Mouse (Mus musculus) liver (tissue): ENCODE measurements at regions not wholly inside any gene's neighbourhood (a gene's known extent, or its start where the extent isn't known, plus 50 kb on each side); places are given as distances from the start of the nearest gene placed in this dataset.

Experiments
- DNase-seq: peaks from one replicate; pipeline ENCODE4 v3.0.0-alpha.2; 2020; ENCODE audit warnings: mixed read lengths

DNA sequence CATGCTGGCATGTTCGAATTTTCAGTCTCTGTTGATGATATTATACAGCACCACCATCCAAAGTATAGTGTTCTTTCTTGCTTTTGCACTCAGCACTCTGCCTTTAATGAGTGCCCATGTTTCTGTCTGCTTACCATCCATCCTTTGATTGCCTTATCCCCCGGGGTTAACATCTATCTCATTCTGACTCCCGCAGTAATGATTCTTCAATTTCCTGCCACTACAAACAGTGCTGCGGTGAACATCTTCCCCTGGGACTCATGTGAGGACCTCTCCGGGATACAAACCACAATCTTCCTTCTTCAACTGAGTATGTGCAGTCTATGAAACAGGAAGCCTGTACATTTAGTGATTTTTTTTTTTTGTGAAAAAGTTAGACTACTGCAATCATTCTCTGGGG, 131.8 kb upstream of the Tmpo start:
- DNase-seq = no peak

DNA sequence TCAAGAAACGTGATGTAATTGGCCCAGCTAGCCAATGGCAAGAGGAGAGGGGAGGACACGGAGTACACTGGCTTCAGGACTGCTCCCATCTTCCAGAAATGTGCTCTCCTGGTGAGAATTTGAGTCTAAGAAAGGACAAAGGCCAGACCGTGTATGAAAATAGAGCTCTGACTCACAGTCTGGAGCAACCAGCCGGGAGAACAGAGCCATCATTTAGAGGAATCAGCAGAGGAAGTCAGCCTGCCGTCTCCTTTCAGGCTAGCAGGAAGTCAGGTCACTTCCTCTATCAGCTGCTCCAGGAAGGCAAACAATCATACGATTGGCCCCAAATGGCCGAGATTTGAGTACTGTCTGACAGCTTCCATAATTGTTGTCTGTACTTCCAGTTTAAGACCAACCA, 119.0 kb upstream of the Tmpo start:
- DNase-seq = no peak

DNA sequence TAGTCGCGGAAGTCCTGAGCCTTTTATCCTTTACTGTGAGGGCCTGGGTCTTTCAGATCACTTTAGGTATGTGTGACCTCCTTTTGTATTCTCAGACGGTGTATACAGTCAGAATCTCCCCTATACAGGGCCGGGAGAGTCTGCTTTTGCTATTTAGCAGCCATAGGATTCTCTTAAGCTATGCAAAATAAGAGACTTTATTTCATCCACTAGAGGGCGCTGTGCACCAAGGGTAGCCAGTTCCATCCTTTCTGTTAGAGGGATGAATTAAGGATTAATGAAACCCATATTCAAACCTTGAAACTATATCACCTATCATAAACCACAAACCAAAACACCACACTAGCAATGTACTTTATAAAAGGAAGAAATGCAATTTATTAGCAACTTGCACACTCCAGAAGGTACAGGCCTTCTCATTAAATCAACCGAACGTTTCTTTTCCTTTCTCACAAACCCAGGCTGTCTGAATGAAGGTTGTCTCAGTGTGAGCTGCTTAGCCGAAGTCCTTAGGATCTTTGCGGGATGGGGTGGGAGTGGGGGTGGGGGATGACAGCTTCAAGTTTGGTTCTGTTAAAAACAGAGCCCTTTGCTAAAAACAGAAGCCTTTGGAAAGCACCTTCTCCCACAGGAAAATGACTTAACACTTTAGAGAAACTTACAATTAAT, 116.8 kb upstream of the Tmpo start:
- DNase-seq = peak; percentile 20

DNA sequence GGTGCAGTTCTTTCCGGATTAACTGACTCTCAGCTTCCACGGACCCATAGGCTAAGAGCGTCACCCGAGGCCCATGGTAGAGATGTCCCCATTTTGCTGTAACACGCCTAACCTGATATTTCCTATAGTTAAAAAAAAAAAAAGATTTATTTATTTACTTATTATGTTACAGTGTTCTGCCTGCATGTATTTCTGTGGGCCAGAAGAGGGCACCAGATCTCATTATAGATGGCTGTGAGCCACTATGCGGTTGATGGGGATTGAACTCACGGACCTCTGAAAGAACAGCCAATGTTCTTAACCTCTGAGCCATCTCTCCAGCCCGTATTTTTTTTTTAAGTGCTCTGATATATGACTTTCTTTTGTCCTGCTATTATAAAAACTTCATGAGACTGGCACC, 114.2 kb upstream of the Tmpo start:
- no peak for DNase-seq

DNA sequence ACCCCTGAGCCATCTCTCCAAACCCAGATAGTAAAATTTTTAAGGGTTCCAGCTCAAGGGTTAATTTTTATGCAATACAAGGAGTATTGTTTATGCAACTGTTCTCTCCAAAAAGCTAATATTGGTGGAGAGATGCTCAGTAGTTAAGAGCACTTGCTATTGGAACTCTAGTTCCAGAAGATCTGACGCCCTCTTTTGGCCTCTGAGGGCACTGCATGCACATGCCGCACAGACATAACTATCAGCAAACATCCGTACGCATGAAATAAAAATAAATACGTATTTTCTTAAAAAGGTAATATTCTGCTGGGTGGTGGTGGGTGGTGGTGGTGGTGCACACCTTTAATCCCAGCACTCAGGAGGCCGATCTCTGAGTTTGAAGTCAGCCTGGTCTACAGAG, 112.1 kb upstream of the Tmpo start:
- DNase-seq = no peak

DNA sequence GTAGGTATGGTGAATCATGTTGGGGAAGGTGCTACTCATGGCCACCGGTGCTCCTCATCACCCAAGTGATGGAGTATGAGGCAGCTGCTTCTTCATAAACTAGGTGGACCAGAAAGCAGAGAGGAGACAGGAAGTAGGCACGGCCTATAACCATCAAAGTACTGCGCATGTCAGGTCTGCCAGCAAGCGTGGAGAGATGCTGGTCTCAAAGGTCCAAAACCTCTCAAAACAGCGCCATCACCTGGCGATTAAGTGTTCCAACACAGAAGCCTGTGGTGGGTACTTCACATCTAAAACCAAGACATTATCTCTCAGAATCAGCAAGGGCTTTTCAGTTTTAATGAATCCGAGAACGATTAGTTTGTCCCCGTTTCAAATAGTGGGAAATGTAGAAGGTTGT, 103.1 kb upstream of the Tmpo start:
- DNase-seq = no peak

DNA sequence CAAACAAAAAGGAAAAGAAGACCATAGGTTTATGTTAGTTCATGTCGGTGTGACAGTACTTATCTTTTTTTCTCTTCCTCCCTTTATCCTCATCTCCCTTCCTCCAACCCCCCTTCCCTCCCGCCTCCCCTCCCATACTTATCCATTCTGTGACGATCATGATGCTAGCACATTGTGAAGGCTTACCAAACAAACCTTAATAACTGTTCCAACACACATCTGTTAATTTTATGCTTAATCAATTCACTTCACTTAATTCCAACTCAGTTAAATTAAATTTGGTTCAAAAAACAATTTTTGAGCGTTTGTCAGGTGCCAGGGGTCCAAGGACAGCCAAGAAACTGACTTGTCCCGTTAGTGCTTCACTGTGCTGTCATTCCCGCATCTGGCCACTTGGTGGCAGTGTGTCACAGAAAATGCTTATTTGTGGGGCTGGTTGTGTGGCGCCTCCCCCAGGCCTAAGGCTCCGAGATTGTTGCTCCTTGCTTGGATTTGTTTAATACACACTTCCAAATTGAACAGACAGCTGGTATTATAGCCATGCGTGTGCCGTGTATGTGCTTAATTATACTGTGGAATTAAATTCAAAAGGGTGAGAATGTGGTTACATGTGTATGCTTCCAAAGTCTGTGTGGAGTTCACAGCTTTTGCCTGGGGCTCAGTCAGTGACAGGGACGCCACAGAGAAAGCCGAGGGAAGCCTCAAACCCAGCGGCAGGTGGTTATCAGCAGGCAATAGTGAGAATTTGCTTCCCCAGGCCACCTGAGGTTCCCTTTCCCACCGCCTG, 90.0 kb upstream of the Tmpo start:
- DNase-seq = peak; percentile 81

DNA sequence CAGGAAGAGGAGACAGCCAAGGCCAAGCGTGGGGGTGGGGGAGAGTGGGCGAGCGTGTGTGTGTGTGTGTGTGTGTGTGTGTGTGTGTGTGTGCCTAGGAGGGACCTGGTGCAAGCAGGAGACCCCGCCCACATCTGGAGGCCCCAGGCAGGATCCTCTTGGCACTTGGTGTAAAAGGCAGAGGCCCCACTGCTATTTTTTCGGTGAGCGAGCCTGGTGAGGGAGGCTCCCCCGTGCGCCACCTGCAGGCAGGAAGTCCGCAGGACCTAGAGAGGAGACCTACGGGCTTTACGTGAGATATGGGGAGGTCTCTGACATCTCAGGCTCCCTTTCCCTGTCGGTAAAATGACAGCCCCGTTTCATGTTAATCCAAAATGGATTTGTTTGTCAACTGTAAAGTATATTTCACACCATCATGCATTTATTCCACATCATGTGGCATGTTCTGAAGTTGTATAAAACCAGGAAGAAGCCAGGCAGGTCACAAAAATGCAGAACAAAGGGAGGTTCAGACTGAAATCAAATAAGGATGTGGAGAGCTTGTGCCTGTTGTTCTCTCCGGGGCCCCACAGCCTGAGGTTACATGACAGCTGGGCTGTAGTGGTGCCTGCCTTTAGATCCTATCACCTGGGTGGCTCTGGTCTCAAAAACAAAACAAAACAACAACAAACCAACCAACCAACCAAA, 89.3 kb upstream of the Tmpo start:
- DNase-seq = peak; percentile 81

DNA sequence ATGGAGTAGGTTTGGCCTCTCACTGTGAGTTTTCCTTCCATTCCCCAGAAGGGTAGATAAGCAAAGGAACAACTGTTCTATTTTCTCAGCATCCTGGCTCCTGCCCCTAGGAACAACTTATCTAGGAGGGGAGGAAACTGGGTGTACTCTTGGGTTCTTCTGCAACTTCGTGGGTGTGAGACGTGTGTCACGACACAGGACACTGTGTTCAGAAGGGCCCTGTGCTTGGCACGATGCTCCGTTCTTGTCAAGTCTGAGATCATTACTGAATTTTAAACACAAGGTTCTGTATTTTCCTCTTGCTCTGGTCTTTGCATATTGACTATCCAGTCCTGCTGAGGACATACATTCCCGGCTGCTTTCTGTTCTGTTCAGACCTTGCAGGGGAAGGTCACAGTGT, 86.8 kb upstream of the Tmpo start:
- no peak for DNase-seq

DNA sequence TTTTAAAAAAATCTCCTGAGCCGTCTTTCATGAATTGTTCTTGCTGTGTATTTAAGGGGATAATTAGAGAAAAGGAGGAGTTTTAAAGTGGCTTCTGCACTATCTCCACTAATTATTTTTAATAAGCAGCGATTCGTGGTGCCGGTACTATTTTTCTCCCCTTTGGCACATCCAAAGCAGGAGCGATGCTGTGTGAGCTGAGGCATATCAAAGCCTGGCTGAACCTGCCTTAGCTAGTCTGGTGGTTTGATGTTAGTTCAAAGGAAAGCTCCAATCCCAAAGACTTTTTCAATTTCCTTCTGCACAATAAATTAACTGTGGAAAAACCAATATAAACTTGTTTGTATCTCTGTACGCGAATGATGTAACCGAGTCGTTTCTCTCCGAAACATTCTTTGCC, 79.3 kb upstream of the Tmpo start:
- DNase-seq = no peak

DNA sequence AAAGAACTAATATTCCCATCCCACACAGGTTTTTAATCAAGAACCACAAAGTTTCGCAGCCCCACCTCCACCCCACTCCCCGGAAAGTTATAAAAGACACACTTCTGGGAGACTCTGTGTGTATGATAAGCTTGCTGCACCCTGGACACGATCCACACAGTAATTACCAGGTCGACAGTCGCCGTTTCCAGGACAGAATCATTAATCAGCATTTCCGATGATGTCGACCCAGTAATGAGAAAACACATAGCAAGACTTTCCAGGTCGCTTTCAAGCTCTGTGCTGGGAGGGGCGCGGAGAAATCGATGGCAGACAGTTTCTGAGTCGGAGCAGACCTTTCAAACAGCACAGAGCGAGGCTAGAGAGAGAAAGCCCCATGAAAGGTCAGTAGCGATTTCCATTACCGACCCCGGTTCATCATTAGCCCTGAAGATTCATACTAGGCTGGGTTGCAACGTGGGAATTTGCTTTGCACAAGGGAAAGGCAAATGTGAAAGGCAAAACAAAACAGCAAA, 68.6 kb upstream of the Tmpo start:
- DNase-seq = no peak

DNA sequence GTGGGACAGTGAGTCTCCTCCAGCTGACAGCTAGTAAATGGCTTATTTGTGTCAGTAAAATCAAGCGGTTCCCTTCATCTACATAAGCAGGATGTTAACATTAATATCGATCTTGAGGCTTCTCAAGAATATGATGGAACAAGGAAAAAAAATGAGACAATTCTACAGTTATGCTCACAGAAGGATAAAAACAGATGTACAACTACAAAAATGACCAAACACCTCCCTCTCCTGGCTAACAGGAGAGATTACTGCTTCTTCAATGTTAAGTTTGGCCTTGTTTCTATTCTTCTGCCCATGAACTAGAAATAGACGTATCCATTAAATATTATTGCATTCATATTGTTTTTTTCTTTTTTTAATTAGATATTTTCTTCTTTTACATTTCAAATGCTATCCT, 63.2 kb upstream of the Tmpo start:
- no peak for DNase-seq

DNA sequence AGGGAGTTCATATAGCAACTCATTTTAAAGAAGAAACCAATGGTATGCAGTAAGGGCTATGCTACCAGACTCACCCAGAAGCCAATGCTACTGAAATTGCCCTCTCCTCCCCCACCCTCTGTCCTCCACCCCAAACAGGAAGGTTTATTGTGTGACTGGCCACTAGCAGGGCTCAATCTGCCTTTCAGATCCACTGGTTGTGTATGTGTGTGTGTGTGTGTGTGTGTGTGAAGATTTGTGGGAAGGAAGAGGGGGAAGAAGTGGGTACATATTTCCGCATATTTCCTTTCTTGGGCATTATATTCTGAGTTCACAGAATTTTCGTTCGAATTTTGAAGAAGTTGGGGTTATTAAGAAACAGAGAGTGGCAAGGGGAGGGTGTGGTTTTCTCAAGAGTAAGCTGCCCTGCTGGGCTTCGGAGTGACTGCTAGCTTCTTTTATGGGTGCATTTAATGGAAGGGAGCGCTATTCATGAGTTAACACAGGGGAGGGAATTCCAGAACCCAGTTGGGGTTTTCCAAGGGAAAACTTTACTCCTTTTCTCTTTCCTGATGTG, 61.5 kb upstream of the Tmpo start:
- no peak for DNase-seq

DNA sequence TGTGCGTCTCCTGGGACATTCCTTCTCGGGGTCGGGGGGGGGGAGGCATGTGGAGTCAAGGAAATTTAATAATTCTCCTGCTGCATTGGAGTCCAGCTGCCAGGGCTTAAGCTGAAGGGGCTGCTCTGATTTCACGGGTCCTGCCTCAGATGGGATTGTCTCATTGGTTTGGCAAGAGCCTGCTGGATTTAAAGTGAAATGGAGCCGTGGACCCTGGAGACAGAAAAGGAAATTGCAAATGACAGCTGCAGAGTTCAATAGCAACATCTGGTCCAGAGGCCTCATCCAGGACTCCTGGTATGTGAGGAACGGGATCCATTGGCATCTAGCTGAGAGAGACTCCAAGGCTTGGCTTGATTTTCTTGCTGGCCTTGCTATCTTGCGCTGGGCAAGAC, 60.5 kb upstream of the Tmpo start:
- DNase-seq = no peak

DNA sequence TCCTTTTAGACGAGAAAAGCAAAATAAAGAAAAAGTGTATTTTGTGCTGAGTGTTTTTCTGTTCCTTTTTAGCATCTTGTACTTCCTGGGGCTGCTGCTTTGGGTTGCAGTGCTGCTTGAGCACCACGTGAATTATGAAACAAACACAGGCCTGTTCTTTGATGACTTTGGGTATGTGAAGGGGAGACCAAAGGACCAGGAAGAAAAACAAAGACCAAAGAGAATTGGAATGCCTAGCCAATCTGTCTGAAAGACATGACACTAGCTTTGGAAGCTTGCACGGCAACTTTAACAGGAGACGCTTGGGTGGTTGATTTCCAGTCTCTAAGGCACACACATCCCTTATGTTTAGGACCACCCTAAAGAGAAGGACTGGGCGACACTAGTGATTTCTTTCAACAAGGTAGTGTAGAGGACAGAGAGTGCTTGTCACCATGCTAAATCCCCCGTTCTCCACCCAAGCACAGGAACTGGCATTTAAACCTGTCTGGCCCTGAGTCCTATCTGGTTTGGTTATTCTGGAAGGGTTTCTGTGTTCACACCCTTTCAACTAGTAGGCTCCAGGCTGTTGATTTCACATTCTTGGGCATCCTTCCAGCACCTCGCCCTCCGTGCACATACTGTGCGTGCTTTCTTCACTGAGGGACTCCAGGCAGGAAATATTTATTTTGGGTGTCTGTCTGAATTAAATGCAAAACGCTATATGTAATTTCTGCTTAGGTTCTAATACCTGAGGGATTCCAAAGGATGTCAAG, 59.9 kb upstream of the Tmpo start:
- no peak for DNase-seq

DNA sequence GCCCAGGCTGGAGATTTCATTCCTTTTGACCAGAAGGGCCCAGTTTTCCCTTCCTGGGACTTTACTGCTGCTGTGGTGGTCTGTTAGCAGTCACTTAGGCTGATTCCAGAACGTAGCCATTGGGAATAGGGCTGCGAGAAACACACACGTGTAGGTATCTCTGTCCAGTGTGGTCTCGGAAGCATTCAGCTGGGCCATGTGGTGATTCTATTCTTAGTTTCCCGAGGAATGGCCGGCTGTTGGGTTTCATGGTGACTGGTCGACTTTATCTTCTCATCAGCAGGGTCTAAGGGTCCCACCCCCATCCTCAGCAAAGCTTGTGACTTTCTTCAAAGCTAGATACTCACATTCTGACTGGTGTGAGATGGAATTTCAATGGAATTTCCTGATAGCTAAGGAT, 59.2 kb upstream of the Tmpo start:
- DNase-seq = no peak

DNA sequence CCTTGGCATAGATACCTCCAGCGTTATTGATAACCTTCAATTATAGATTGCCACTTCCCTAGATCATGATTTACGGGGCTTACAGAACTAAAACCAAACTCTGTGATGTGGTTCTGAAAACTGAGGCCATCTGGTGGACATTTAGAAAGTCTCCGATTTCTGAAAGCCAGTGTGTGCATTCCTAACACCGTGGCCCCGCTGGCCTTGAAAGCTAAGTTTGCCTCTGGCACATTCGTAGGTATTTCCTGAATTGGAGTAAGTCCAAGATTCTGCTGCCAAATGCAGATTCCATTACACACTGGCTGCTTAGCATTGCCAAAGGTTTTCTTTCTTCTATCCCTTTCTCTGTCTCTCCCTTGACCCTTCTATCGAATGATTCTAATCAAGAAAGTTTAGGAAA, 55.7 kb upstream of the Tmpo start:
- peak; percentile 39 for DNase-seq

DNA sequence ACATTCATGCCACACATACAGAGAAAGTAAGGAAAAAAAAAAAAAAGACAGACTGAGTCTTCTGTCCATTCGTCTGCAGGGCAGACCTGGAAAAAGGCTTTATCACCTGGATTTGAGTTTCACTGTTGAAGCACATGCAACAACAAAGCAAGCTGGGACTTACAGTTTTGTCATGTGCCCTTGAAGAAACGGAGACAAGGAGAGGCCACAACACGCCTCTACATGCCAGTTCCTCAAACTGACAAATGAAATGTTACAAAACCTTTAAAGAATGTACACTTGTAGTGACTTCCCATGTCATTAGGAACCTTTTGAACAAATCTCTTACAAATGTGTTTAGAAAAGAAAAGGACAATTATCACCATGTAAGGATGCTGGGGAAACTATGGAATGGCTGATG, 53.6 kb upstream of the Tmpo start:
- no peak for DNase-seq
